Mouse (Mus musculus): ENCODE results near the gene Ttc5. TPM values are rescaled to one million over a fixed set of nuclear protein-coding genes. Genes with fewer than 3 reads are reported as not detected.

Ttc5 gene
- total and polyA plus RNA-seq, 3 experiments: 44.3 to 72.1 (median 57.8) TPM

DNA sequence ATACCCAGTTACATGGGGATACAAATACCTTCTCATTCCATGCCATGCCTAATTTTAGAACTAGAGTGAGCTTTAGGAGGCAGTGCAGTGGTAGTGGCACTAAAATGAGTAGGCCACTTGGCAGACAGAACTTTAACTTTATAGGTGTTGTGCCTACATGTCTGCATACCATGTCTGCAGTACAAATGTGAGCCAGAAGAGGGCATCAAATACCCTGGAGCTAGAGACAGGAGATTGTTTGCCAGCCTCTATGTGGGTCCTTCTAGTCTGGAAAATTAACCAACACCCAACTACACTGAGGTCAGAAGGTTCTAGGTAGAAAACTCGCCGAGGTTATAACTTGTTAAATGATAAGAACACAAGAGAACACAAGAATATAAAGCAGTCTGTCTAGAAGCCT lies 13.2 kb upstream of the Ttc5 start:
- Histone ChIP-seq H3K27me3 (replicated peaks) (no peaks in the 10 kb centered on the region), H3K9me3 (replicated peaks; ENCODE audit: low read length) (no peaks in the 10 kb centered on the region), H3K27ac (ENCODE audit: insufficient read depth, low read depth) (no peak overlapping the region), H3K79me2 (replicated peaks; ENCODE audit: control insufficient read depth, extremely low read depth, insufficient read depth, poor library complexity, severe bottlenecking) (no peaks in the 10 kb centered on the region), H3K4me2 (ENCODE audit: insufficient read depth, low read depth, poor library complexity, severe bottlenecking) (no peak overlapping the region), H3K4me3 (replicated peaks in 1 of 3; ENCODE audit: low read depth in 2 of 3, low read length in 2 of 3, poor library complexity in 1 of 3) (no peak overlapping the region), H3K9ac (ENCODE audit: insufficient read depth, low read depth) (no peak overlapping the region), H3K4me1 (ENCODE audit: control insufficient read depth in 1 of 2, insufficient read depth in 2 of 2) (peaks cover 0 to 4% of the 10 kb centered on the region in 2 experiments; a peak in 2 of 4 replicates), H3K36me3 (replicated peaks in 1 of 2; ENCODE audit: control insufficient read depth in 1 of 2, insufficient read depth in 1 of 2, low read length in 1 of 2) (no peaks in the 10 kb centered on the region)
- TF ChIP-seq RAD21 (IDR thresholded peaks at IDR 0.05; ENCODE audit: low read depth, low read length): peak; percentile 36
- no peak for TF ChIP-seq NRF1 (IDR thresholded peaks at IDR 0.05; ENCODE audit: low read depth, low read length)
- no peak for TF ChIP-seq CHD2 (IDR thresholded peaks at IDR 0.05; ENCODE audit: low read length)
- TF ChIP-seq CTCF (conservative IDR thresholded peaks at IDR 0.05 in 1 of 2, IDR thresholded peaks at IDR 0.05 in 1 of 2; ENCODE audit: low read depth in 2 of 2, low read length in 2 of 2): peak; percentile 54 to 61
- DNase-seq (ENCODE audit: extremely low read depth): peak; percentile 52
- dilution Hi-C loops (cut with MboI; ENCODE audit: extremely low pct_ligation_motif_present, extremely low pct_unique_long_range_greater_than_20kb, low sequenced_read_pairs) (no loop called here), in situ Hi-C loops (cut with MboI; ENCODE audit: low pct_ligation_motif_present, low pct_unique_long_range_greater_than_20kb, low sequenced_read_pairs) (no loop called here)

DNA sequence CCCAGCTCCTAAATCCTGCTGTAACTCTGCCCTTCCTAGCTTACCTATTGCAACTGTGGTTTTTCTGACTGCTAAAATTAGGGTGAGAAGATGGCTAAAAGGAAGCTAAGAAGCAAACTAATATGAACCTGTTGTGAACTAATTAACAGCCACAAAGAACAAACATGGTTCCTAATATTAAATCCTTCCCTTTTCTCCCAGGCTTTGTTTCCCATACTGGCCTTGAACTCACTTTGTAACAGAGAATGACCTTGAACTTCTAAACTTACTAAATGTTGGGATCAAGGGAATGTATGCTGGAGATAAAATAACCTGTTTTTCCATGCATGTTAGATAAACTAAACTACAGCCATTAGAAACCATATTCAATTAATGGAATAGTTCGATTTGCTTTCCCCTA lies 11.1 kb upstream of the Ttc5 start:
- no peaks in the 10 kb centered on the region for H3K9me3 ChIP-seq (replicated peaks; ENCODE audit: low read length)
- dilution Hi-C loops (cut with MboI; ENCODE audit: extremely low pct_ligation_motif_present, extremely low pct_unique_long_range_greater_than_20kb, low sequenced_read_pairs) (no loop called here), in situ Hi-C loops (cut with MboI; ENCODE audit: low pct_ligation_motif_present, low pct_unique_long_range_greater_than_20kb, low sequenced_read_pairs) (no loop called here)
- peaks cover 0 to 4% of the 10 kb centered on the region in 2 experiments; a peak in 2 of 4 replicates for H3K4me1 ChIP-seq (ENCODE audit: control insufficient read depth in 1 of 2, insufficient read depth in 2 of 2)
- H3K36me3 ChIP-seq (replicated peaks in 1 of 2; ENCODE audit: control insufficient read depth in 1 of 2, insufficient read depth in 1 of 2, low read length in 1 of 2): no peaks in the 10 kb centered on the region
- H3K9ac ChIP-seq (ENCODE audit: insufficient read depth, low read depth): no peak overlapping the region
- no peak overlapping the region for H3K4me3 ChIP-seq (replicated peaks in 1 of 3; ENCODE audit: low read depth in 2 of 3, low read length in 2 of 3, poor library complexity in 1 of 3)
- no peak overlapping the region for H3K27ac ChIP-seq (ENCODE audit: insufficient read depth, low read depth)
- H3K27me3 ChIP-seq (replicated peaks): no peaks in the 10 kb centered on the region
- no peak for TF ChIP-seq ETS1 (conservative IDR thresholded peaks at IDR 0.05; ENCODE audit: low read depth, low read length)
- no peak for TF ChIP-seq MAFK (IDR thresholded peaks at IDR 0.05; ENCODE audit: insufficient replicate concordance, low read length)
- TF ChIP-seq RCOR1 (conservative IDR thresholded peaks at IDR 0.05; ENCODE audit: low read depth, low read length): no peak
- no peak for TF ChIP-seq CHD1 (IDR thresholded peaks at IDR 0.05; ENCODE audit: low read depth, low read length)
- no peak overlapping the region for H3K4me2 ChIP-seq (ENCODE audit: insufficient read depth, low read depth, poor library complexity, severe bottlenecking)
- no peak for DNase-seq (ENCODE audit: extremely low read depth)
- H3K79me2 ChIP-seq (replicated peaks; ENCODE audit: control insufficient read depth, extremely low read depth, insufficient read depth, poor library complexity, severe bottlenecking): no peaks in the 10 kb centered on the region

DNA sequence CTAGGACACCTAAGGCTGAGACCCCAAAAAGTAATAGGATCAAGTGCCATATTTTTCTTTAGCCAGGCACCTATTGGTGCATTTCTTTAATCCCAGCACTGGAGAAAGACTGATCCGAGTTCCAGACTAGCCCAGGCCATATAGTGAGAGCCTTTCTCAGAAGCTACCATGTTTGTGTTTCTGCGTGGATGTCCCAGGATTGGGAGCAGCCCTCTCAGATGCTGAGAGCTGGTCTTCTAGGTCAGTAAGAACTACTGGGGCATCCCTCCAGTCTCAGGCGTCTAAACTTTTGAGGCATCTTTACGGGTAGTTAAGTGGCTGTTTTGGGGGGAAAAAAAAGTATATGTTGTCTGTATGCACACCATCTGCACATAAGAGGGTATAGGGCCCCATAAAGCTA lies 10.6 kb upstream of the Ttc5 start:
- TF ChIP-seq NRF1 (IDR thresholded peaks at IDR 0.05; ENCODE audit: low read depth, low read length) (no peak), GABPA (IDR thresholded peaks at IDR 0.05; ENCODE audit: insufficient replicate concordance, low read depth, low read length) (no peak), CHD2 (IDR thresholded peaks at IDR 0.05; ENCODE audit: low read length) (no peak), ZNF384 (IDR thresholded peaks at IDR 0.05; ENCODE audit: low read depth, low read length) (no peak), SMC3 (IDR thresholded peaks at IDR 0.05; ENCODE audit: low read depth, low read length) (no peak), PAX5 (IDR thresholded peaks at IDR 0.05; ENCODE audit: low read length) (no peak), ETS1 (conservative IDR thresholded peaks at IDR 0.05; ENCODE audit: low read depth, low read length) (no peak), UBTF (IDR thresholded peaks at IDR 0.05; ENCODE audit: low read depth, low read length) (no peak), EP300 (IDR thresholded peaks at IDR 0.05; ENCODE audit: low read length) (no peak), MXI1 (IDR thresholded peaks at IDR 0.05; ENCODE audit: low read depth, low read length) (no peak), CHD1 (IDR thresholded peaks at IDR 0.05; ENCODE audit: low read depth, low read length) (no peak), JUND (conservative IDR thresholded peaks at IDR 0.05; ENCODE audit: low read depth, low read length) (no peak), BHLHE40 (IDR thresholded peaks at IDR 0.05; ENCODE audit: low read depth, low read length) (no peak), RCOR1 (conservative IDR thresholded peaks at IDR 0.05; ENCODE audit: low read depth, low read length) (no peak), MAX (IDR thresholded peaks at IDR 0.05; ENCODE audit: low read length) (no peak), NELFE (IDR thresholded peaks at IDR 0.05; ENCODE audit: low read depth, low read length) (no peak), KAT2A (IDR thresholded peaks at IDR 0.05; ENCODE audit: insufficient replicate concordance, low read length) (no peak), MYC (IDR thresholded peaks at IDR 0.05; ENCODE audit: low read depth, low read length) (no peak)
- H3K4me1 ChIP-seq (ENCODE audit: control insufficient read depth in 1 of 2, insufficient read depth in 2 of 2): peaks cover 0 to 4% of the 10 kb centered on the region in 2 experiments; a peak in 2 of 4 replicates
- no peaks in the 10 kb centered on the region for H3K27me3 ChIP-seq (replicated peaks)
- H3K4me3 ChIP-seq (replicated peaks in 1 of 3; ENCODE audit: low read depth in 2 of 3, low read length in 2 of 3, poor library complexity in 1 of 3): no peak overlapping the region
- H3K9me3 ChIP-seq (replicated peaks; ENCODE audit: low read length): no peaks in the 10 kb centered on the region
- no peak overlapping the region for H3K9ac ChIP-seq (ENCODE audit: insufficient read depth, low read depth)
- no peaks in the 10 kb centered on the region for H3K79me2 ChIP-seq (replicated peaks; ENCODE audit: control insufficient read depth, extremely low read depth, insufficient read depth, poor library complexity, severe bottlenecking)
- no peak overlapping the region for H3K27ac ChIP-seq (ENCODE audit: insufficient read depth, low read depth)
- no peak overlapping the region for H3K4me2 ChIP-seq (ENCODE audit: insufficient read depth, low read depth, poor library complexity, severe bottlenecking)
- dilution Hi-C loops (cut with MboI; ENCODE audit: extremely low pct_ligation_motif_present, extremely low pct_unique_long_range_greater_than_20kb, low sequenced_read_pairs) (no loop called here), in situ Hi-C loops (cut with MboI; ENCODE audit: low pct_ligation_motif_present, low pct_unique_long_range_greater_than_20kb, low sequenced_read_pairs) (no loop called here)
- DNase-seq (ENCODE audit: extremely low read depth): no peak
- no peaks in the 10 kb centered on the region for H3K36me3 ChIP-seq (replicated peaks in 1 of 2; ENCODE audit: control insufficient read depth in 1 of 2, insufficient read depth in 1 of 2, low read length in 1 of 2)
